Mouse (Mus musculus): Measurements from ENCODE around the gene Aif1l.

DNA sequence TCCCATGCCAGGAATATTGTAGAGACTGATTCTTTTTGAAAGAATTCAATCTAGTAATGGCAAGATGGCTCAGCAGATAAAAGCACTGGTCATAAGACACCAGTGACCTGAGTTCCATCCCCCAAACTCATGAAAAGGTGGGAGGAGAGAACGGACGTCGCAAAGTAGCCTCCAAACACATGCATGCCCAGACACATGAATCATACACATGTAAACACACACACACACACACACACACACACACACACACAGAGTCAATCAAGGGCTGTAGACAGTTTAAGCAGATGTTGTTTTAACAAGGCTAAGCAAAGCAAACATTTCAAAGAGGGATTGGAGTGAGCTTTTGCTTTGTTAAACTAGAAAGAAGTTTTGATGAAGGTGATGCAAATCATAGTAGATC lies 14.3 kb downstream of the Aif1l start:
- TF ChIP-seq POLR2A (IDR thresholded peaks at IDR 0.05; ENCODE audit: low read depth, low read length) (no peak), CTCF (IDR thresholded peaks at IDR 0.05; ENCODE audit: extremely low read depth, insufficient read length, insufficient replicate concordance, low read depth, low read length) (no peak)

Measured in small intestine, adult 2 months (tissue).